Mouse (Mus musculus) A20 (cell line): ENCODE data around the gene Tango6.

ENCODE experiments used
- DNase-seq: peaks from one replicate; pipeline ENCODE4 v3.0.0-alpha.2; 2011; ENCODE audit warnings: low read depth, low spot score

The Tango6 gene

GRCm38 (mm10) chr8:106753436-106753835, 70.6 kb downstream of the Tango6 start:
- no peak for DNase-seq

GRCm38 (mm10) chr8:106761317-106761716, 78.4 kb downstream of the Tango6 start:
- no peak for DNase-seq

GRCm38 (mm10) chr8:106761867-106762523, 79.1 kb downstream of the Tango6 start:
- DNase-seq: peak; percentile 80

- no peak for DNase-seq
Measured at GRCm38 (mm10) chr8:106764529-106764928, 81.7 kb downstream of the Tango6 start.

GRCm38 (mm10) chr8:106765570-106765969, 82.7 kb downstream of the Tango6 start:
- DNase-seq: no peak

GRCm38 (mm10) chr8:106766736-106767135, 83.9 kb downstream of the Tango6 start:
- DNase-seq: no peak

GRCm38 (mm10) chr8:106769147-106769805, 86.4 kb downstream of the Tango6 start:
- DNase-seq: no peak

- no peak for DNase-seq
Measured at GRCm38 (mm10) chr8:106770596-106771179, 87.8 kb downstream of the Tango6 start.

- no peak for DNase-seq
Measured at GRCm38 (mm10) chr8:106772094-106772493, 89.2 kb downstream of the Tango6 start.

- DNase-seq: no peak
Measured at GRCm38 (mm10) chr8:106772501-106772900, 89.6 kb downstream of the Tango6 start.

GRCm38 (mm10) chr8:106774567-106775320, 91.9 kb downstream of the Tango6 start:
- no peak for DNase-seq

GRCm38 (mm10) chr8:106789623-106790022, 106.8 kb downstream of the Tango6 start:
- no peak for DNase-seq

GRCm38 (mm10) chr8:106794820-106795219, 112.0 kb downstream of the Tango6 start:
- DNase-seq: peak; percentile 83

GRCm38 (mm10) chr8:106799821-106800220, 117.0 kb downstream of the Tango6 start:
- no peak for DNase-seq

- no peak for DNase-seq
Measured at GRCm38 (mm10) chr8:106801261-106801660, 118.4 kb downstream of the Tango6 start.

GRCm38 (mm10) chr8:106802384-106803137, 119.7 kb downstream of the Tango6 start:
- peak; percentile 61 for DNase-seq

- DNase-seq: no peak
Measured at GRCm38 (mm10) chr8:106805859-106806258, 123.0 kb downstream of the Tango6 start.

- DNase-seq: no peak
Measured at GRCm38 (mm10) chr8:106807461-106807860, 124.6 kb downstream of the Tango6 start.

GRCm38 (mm10) chr8:106809726-106810125, 126.9 kb downstream of the Tango6 start:
- DNase-seq: no peak

GRCm38 (mm10) chr8:106810406-106810805, 127.5 kb downstream of the Tango6 start:
- DNase-seq: no peak

- DNase-seq: no peak
Measured at GRCm38 (mm10) chr8:106812560-106812959, 129.7 kb downstream of the Tango6 start.
